Mouse (Mus musculus) cerebellum, adult 2 months (tissue): ENCODE data around the gene Cnr1. TPM values are rescaled to one million over a fixed set of nuclear protein-coding genes. Genes with fewer than 3 reads are reported as not detected.

Source experiments
- DNase-seq, 2 experiments: peaks; one replicate each; pipeline ENCODE4 v3.0.0; 2021
- H3K27ac ChIP-seq: fragments of 200-500 bp; 2 replicates; pipeline ENCODE4 v1.5.1; 2012; ENCODE audit warnings: low read length, control low read depth, inconsistent platforms; ENCODE audit not compliant: insufficient read depth
- H3K27me3 ChIP-seq: fragments of 200-500 bp; 2 replicates; pipeline ENCODE4 v1.6.1; 2012; ENCODE audit warnings: inconsistent platforms, mild to moderate bottlenecking, low read length, moderate library complexity; ENCODE audit not compliant: control insufficient read depth, insufficient read depth
- H3K4me1 ChIP-seq: fragments of 200-500 bp; 2 replicates; pipeline ENCODE4 v1.6.1; 2011; ENCODE audit warnings: low read length; ENCODE audit not compliant: control insufficient read depth, insufficient read depth
- H3K4me3 ChIP-seq: fragments of 200-500 bp; replicated peaks from 2 replicates; pipeline ENCODE3; 2011; ENCODE audit warnings: mild to moderate bottlenecking, low read depth, low read length, control low read depth; ENCODE audit not compliant: insufficient read depth
- CTCF ChIP-seq: fragments of 200-500 bp; IDR thresholded peaks from 2 replicates; pipeline ENCODE4 v1.5.1; 2011; ENCODE audit warnings: low read depth, mild to moderate bottlenecking, control low read depth, low read length, moderate library complexity, borderline replicate concordance; ENCODE audit not compliant: insufficient read depth
- POLR2A ChIP-seq: fragments of 200-500 bp; IDR thresholded peaks from 2 replicates; pipeline ENCODE4 v1.6.1; 2011; ENCODE audit warnings: low read length, control low read depth, borderline replicate concordance; ENCODE audit not compliant: insufficient read depth
- WGBS: fragments of 180-500 bp; shearing (Covaris S2); methylation state at CpG from one replicate; pipeline ENCODE4 v1.1.7; 2018; 5-methylcytosine and 5-hydroxymethylcytosine counted together
- polyA plus RNA-seq: library from polyadenylated mRNA; depleted of rRNA; stranded (reverse); fragments of >200 nt; gene quantifications from 2 replicates; pipeline ENCODE4 v1.2.3, GENCODE M21; 2012; rRNA removed

Cnr1 gene
- 137 and 155 TPM in 2 replicates for polyA plus RNA-seq

DNA sequence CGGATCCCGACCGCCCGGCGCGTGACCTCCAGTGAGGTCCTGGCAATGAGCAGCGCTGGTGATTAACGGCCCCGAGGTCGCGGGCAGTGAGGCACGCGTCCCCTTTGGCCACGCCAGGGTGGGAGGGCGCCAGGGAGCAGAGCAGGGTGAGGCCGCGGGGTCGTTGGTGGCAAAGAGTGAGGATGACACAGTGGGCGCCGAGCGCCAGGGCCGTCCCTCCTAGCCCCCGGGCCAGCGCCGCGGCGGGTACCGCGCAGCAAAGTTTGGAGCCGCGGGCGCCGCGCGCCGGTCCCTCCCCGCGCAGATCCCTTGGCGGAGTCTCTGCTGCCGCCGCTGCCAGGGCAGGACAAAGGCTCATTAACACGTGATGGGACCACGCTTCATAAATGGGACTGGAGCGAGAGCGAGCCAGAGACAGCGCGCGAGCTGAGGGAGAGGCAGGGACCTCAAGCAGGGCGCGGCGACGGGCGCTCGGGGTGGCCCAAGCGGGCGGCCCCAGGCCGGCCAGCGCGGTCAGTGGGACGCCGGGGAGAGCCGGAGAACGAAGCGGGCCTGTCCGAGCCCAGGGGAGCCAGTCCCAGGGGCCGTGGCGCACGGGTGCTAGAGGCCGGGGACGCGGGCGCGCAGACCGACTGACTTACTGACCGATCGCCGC is at the start of gene Cnr1:
Gene Cnr1, plus strand, starts transcription at position 360 of the 655 bp plus-strand sequence.
- peak; percentile 94 to 95 for DNase-seq
- no peak; the same call in 1 of the 2 replicates for TF ChIP-seq CTCF
- peak; percentile 98 for TF ChIP-seq POLR2A
- H3K27ac ChIP-seq = peak within 1 kb of the TSS; percentile 99
- peaks cover 14% of the 10 kb centered on the region for H3K4me1 ChIP-seq
- no peaks in the 10 kb centered on the region for H3K27me3 ChIP-seq
- H3K4me3 ChIP-seq = peak within 1 kb of the TSS; percentile 71
- WGBS = under 1% methylated on average over 75 of the region's 77 CpGs

DNA sequence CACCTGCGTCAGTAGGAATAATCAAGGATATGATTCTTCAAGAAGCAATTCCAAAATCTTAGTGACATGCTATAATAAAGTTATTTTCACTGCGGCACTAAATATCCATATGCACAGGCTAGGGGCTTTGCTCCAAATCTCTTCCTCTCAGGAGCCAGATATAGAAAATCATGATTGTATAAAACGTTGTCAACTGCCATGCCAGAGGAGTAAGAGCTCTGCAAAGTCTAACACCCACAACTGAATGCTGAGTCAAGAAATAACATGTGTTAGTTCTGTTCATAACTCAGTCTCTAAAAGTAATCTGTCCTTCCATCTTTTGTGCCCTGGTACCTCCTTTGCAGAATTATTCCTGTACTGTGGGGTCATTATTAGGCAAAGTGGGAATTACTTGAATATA is 44.4 kb upstream of the Cnr1 start:
- Histone ChIP-seq H3K4me3 (no peak overlapping the region), H3K27ac (no peak overlapping the region), H3K27me3 (no peaks in the 10 kb centered on the region), H3K4me1 (no peaks in the 10 kb centered on the region)
- 92% methylated on average over 3 of the region's 3 CpGs for WGBS
- TF ChIP-seq POLR2A (no peak), CTCF (no peak)
- DNase-seq = no peak

DNA sequence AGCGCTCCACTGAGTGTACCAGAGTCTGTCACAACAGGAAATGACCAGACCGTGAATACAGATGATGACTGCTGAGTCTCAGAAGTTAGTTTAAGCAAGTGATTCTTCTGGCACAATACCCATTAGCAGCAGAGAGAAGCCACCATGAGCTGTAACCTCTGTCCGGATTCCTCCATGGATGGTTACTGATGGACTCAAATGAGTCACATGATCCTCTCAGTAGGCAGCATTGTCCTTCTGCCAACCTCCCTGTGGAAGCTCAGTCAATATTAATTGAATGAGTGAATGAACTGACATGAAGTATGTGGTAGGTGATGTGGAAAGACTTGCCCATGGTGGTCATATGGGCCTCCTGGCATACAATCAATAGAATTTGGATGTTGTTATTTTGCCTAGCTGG is 38.4 kb upstream of the Cnr1 start:
- WGBS = 27% methylated on average over 3 of the region's 3 CpGs
- Histone ChIP-seq H3K27ac (peak overlapping the region; percentile 58; the same call in 1 of the 2 replicates), H3K4me3 (no peak overlapping the region), H3K4me1 (peaks cover 19% of the 10 kb centered on the region; the same call in 1 of the 2 replicates), H3K27me3 (no peaks in the 10 kb centered on the region)
- TF ChIP-seq CTCF = no peak
- TF ChIP-seq POLR2A = no peak
- peak; percentile 53 to 78 for DNase-seq

- Histone ChIP-seq H3K4me1 (peaks cover 40% of the 10 kb centered on the region), H3K27me3 (no peaks in the 10 kb centered on the region), H3K4me3 (no peak overlapping the region), H3K27ac (no peak overlapping the region; the same call in 1 of the 2 replicates)
- 11% methylated on average over 2 of the region's 2 CpGs for WGBS
- TF ChIP-seq CTCF (no peak), POLR2A (no peak)
- DNase-seq = peak; percentile 88 to 97
Observed at GRCm38 (mm10) chr4:33889976-33890375, 34.4 kb upstream of the Cnr1 start.

GRCm38 (mm10) chr4:33892178-33892869 is 32.1 kb upstream of the Cnr1 start:
- DNase-seq = no peak
- H3K4me1 ChIP-seq = peaks cover 38% of the 10 kb centered on the region
- no peak overlapping the region for H3K4me3 ChIP-seq
- H3K27me3 ChIP-seq = no peaks in the 10 kb centered on the region
- no peak for TF ChIP-seq CTCF
- no peak for TF ChIP-seq POLR2A
- no peak overlapping the region for H3K27ac ChIP-seq
- WGBS = 87% methylated on average over 7 of the region's 7 CpGs

DNA sequence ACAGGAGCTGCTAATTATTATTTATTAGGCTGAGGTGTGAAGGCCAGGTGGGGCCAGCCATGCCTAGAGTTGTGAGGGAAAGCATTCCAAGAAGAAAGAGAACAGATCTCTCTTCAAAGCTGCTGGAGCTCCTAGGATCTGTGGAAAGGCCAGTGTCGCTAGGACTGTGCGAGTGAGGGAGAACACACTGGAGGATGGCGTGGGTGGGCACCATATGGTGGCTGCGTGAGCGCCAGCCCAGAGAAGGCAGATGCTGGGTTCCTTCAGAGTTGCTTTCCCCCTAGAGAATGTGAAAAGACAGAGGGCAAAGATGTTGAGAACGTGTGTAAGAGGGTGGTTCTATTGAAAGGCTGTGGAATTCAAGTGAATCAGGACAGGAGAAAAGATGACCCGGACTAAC is 30.6 kb upstream of the Cnr1 start:
- no peak for TF ChIP-seq CTCF
- TF ChIP-seq POLR2A = no peak
- peak; percentile 70 to 77 for DNase-seq
- Histone ChIP-seq H3K4me3 (no peak overlapping the region), H3K27ac (peak overlapping the region; percentile 59), H3K4me1 (peaks cover 33% of the 10 kb centered on the region), H3K27me3 (no peaks in the 10 kb centered on the region)
- 17% methylated on average over 7 of the region's 7 CpGs for WGBS

- TF ChIP-seq CTCF (no peak), POLR2A (no peak)
- WGBS = 44% methylated on average over 8 of the region's 8 CpGs
Observed at GRCm38 (mm10) chr4:33895046-33895445, 29.3 kb upstream of the Cnr1 start.

GRCm38 (mm10) chr4:33895491-33895890 is 28.9 kb upstream of the Cnr1 start:
- TF ChIP-seq POLR2A (no peak), CTCF (no peak)
- H3K4me3 ChIP-seq = no peak overlapping the region
- H3K27me3 ChIP-seq = no peaks in the 10 kb centered on the region
- no peak for DNase-seq
- H3K27ac ChIP-seq = no peak overlapping the region
- H3K4me1 ChIP-seq = peaks cover 24% of the 10 kb centered on the region
- WGBS = 98% methylated on average over 2 of the region's 2 CpGs

More at GRCm38 (mm10) chr4:33895046-33895445, 29.3 kb upstream of the Cnr1 start:
- Histone ChIP-seq H3K4me3 (no peak overlapping the region), H3K4me1 (peaks cover 27% of the 10 kb centered on the region), H3K27ac (no peak overlapping the region), H3K27me3 (no peaks in the 10 kb centered on the region)
- DNase-seq = no peak
